Mouse (Mus musculus): ENCODE measurements around the gene Hist1h2bf.

- TF ChIP-seq CTCF (IDR thresholded peaks at IDR 0.05; ENCODE audit: low read depth, low read length) (no peak), POLR2A (IDR thresholded peaks at IDR 0.05; ENCODE audit: extremely low read depth, insufficient read depth, low read length) (no peak)
Observed at GRCm38 (mm10) chr13:23610393-23610792, 36.4 kb upstream of the Hist1h2bf start.
